Mouse (Mus musculus): ENCODE measurements around the gene Asz1.

- TF ChIP-seq CTCF (IDR thresholded peaks at IDR 0.05; ENCODE audit: borderline replicate concordance, insufficient read depth, low read length): no peak
- no peak for TF ChIP-seq POLR2A (IDR thresholded peaks at IDR 0.05; ENCODE audit: low read depth, low read length)
These were observed 30.2 kb downstream of the Asz1 start for GRCm38 (mm10) chr6:18078615-18079014.
